Mouse (Mus musculus) ES-Bruce4 (cell line): ENCODE results near the gene Ptprm.

Experiments used
- CTCF ChIP-seq: IDR thresholded peaks from one replicate; pipeline ENCODE4 v1.8.1; 2011; ENCODE audit warnings: low read depth, low read length
- EP300 ChIP-seq: IDR thresholded peaks from 2 replicates; pipeline ENCODE4 v1.6.1; 2011; ENCODE audit warnings: low read depth, low read length; ENCODE audit not compliant: insufficient read depth

DNA sequence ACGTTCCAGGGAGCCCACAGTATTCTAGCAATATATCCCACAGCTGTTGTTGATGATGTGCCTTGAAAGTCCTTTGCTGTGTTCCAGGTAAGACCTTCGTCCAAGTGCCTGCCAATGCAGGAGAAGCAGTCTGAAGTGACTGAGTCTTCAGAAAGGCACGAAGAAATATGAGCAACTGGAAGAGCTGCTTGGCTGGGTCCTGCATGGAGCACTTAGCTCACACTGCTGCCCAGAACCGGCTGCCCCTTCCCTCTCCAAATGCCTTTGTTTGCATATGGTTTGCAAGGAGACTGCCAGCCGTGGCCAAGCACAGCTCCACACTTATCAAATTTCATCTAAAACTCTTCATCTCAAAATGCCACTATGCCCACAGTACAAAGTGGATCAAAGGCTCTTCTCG is 337.8 kb downstream of the Ptprm start:
- TF ChIP-seq EP300 (no peak), CTCF (no peak)
